Mouse (Mus musculus) hematopoietic stem cell, adult 5-6 weeks (primary cell): ENCODE measurements around the gene Cacna2d2. TPM values are rescaled to one million over a fixed set of nuclear protein-coding genes. Genes with fewer than 3 reads are reported as not detected.
A peak's percentile ranks its signal among the peaks of the same experiment; 100 is the strongest.
"Not testable (repeated sequence)": the region's sequence is repeated elsewhere in the genome, so short reads cannot be mapped to it uniquely, and the experiment has no call there.

Source experiments
- ATAC-seq, 2 experiments: fragments of 125-278 bp in 1 of 2; replicated peaks in 1 of 2; 2 replicates each; pipeline ENCODE4 v1.8.0; 2016 to 2017; ENCODE audit warnings: inconsistent platforms in 2 of 2, mild to moderate bottlenecking in 2 of 2, moderate number of reproducible peaks in 2 of 2, low read depth in 1 of 2, moderate TSS enrichment in 1 of 2; ENCODE audit not compliant: low FRiP score in 2 of 2, poor library complexity in 2 of 2, severe bottlenecking in 2 of 2, insufficient read depth in 1 of 2, low TSS enrichment in 1 of 2
- total RNA-seq: library from RNA; stranded (forward); fragments of 172-1452, 232-1000 nt; gene quantifications from 2 replicates; pipeline ENCODE4 v1.2.3, GENCODE M21; 2017

The Cacna2d2 gene
- total RNA-seq, 1 experiment from 2014 or later: 1.8 TPM

DNA sequence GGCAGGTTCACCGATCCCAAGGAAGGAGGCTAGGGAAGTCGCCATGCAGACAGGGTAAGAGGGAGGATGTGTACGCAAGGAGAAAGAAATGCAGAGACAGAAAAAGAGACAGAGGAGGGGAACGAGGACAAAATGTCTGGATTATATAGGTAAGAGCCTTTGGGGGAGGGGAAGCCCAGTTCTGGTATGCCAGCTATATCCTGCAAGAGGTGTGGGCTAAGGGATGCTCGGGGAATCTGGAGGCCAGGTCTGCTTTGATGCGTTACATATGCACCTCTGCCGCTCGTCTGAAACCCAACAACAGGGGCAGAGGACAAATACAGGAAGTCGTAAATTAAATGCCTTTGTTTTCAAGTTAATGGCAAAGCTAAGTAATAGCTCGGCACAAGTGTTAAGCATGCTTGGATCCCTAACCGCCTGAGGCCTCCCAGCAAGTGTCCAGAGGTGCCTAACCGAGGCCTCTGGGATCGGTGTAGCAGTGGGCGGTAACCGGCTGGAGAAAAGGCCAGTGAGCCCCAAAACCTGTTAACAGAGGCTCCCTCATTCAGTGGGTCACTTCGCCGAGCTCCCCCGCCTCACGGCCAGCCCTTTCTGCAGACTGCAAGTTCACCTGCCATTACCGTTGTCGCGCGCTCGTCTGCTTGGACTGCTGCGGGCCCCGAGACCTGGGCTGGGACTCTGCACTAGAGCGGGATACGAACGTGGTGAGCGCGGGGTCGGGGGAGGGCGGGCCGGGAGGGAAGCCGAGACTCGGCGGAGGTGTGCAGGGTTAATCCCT lies 154.3 kb downstream of the Cacna2d2 start:
- 0 out of 4 replicates have a peak, but pooled peaks of 1 of the 2 experiments have one; percentile 0 for ATAC-seq

DNA sequence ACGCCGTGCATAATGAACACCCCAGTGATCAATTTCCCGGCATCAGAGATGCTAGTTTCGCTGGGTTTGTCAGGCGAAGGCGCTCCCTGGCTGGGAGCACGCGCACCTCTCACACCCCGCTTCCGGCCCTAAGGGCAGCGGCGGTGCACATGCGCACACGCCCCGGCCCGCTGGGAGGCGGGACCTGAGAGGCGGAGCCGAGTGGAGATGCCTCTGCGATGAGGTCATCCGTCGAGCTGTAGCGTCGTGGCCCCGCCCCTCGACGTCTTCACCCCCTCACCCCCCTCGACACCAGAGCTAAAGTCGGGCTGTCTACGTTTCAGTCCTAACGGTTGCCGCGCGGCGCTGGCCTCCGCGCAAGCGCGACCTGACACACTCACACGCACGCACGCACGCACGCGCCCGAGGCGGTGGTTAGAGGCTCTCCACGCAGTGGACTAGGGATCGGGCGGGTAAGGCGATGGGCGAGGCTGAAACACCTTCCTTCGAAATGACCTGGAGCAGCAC lies 155.0 kb downstream of the Cacna2d2 start:
- peak; percentile 78 to 85 for ATAC-seq

DNA sequence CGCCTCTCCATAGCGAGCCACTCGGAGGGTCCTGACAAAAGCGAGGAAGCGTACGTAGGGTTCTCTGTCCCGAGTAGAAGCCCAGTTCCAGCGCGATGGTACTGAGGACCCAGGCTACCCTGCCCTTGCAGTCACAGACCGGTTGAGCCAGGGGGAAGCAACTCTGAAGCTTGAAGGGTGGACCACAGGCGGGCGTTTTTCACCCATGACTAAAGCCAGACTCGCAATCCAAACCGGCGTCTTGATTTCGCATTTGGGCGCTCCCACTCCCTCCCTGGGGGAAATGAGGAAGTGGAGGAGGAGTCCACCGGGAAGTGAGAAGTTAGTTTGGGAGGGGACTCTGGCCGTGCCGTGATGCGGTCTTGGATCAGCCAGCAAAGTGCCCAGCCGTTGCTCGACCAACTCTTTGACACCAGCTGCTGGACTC lies 155.6 kb downstream of the Cacna2d2 start:
- peak; percentile 1 to 11; a peak in 1 of 4 replicates for ATAC-seq

DNA sequence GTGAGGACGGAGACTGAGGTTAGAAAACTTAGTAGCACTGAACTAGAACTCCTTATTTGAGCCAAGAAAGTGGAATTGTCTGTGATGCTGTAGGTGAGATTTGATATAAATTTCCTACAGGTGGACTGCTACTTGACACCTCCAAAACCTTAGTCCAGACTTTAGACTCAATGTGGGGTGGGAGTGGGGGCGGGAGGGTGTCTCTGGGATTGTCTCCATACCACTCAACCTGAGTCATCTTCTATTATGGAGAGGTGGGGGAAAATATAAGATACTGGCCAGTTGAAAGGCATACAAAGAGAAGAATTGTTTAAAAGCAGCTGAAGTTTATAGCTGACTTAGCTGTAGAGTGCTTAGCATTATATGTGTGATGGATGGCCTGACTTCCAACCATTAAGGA lies 156.3 kb downstream of the Cacna2d2 start:
- ATAC-seq: no peak

DNA sequence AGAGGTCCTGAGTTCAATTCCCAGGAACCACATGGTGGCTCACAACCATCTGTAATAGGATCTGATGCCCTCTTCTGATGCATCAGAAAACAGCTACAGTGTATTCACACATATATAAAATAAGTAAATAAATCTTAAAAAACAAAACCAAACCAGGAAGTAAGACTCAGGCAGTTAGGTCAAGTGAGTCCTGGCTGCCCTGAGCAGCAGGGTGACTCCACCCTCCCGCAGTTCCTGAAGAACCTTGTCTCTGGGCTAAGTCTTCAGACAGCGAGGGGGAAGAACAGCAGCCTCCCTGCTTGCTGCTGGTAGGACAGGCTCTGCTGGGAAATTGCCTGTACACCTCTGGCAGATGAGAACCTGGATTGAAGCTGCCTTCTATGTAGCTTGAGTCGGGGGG lies 156.9 kb downstream of the Cacna2d2 start:
- no peak for ATAC-seq

DNA sequence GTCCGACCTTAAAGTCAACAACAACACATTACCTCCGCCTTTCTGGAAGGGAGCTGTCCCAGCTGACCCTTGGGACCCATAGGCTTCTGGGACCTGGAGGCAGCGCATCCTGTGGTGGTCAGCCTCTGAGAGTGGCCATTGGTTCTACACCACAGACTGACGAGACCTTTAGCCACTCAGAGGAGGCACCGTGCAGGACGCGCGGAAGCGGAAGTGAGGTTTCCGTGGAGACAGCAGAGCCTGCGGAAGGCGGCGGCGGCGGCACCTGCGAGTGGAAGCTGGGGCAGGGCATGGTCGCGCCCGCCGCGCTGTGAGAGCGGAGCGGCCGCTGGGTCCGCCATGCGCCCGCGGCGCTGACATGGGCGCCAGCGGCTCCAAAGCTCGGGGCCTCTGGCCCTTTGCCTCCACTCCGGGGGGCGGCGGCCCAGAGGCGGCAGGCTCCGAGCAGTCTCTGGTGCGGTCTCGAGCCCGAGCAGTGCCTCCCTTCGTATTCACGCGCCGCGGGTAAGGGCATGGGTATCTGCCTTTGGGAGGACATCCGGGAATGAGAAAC lies 163.7 kb downstream of the Cacna2d2 start, which contains the start of gene Tusc2:
Tusc2 (plus strand) TSS at position 227 of the 553 bp plus-strand sequence.
- ATAC-seq: peak; percentile 98

DNA sequence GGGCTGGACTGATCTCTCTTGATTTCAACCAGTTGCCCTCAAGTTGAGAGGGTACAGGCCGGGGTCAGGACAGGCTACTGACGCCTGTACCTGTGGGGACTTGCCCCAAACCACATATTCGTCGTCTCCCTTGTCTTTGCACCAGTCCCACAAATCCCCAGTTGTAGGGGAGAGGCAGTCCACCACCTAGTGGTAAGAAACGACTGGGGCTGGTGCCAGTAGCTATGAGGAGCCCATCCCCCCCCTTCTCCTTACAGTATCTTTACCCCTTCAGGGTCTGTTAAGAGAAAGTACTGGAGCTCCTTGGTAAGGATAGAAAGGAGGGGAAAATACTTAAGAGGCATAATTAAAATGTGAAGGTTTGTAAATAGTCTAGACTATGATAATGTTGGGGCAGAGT lies 166.1 kb downstream of the Cacna2d2 start:
- not testable (repeated sequence) for ATAC-seq

DNA sequence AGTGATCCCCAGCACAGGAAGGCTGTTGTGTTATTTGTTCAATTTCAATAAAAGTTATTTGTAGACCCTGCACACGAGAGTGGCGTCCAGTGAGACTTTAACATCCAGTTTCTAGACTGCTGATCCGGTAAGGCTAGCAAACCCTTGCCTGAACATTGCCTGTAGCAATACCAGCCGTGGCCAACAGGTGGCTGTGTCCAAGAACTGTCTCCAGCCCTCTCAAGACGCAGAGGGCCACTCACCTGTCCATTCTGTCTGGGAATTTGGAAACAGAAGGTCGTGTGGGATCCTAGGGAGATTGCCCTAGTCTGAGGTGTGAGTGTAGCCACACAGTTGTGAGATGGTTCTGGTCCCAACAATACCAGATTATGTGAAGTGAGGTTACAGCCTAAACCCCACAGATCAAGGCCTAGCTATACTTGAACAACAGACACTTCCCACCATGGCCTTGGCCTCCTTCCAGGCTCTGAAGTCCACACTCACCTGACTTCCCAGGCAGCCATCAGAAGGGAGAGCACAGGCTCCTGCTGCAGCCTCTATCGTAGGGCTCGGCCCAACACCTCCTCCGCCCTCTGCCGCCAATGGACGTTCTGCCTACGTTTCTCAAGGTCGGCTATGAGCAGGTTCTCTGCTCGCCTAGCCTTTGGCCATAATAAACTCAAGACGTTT lies 166.8 kb downstream of the Cacna2d2 start:
- no peak for ATAC-seq

DNA sequence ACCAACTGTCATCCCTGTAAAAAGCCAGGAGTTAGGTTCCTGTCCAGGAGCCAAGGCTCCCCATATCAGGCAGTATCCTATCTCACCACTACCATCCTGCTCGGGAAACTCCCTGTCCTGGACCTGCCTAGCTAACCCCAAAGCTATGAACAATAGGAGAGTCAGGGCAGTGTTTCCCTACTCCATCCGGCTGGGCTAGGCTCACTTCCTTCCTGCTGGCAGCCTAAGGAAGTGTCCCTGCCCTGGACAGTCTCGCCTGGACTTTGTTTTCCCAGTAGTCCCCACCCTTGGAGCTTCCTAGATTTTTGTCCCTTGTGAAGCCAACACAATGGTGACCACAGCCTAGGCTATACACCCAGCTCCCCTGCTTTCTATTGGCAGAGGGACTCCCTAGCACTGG lies 167.4 kb downstream of the Cacna2d2 start:
- ATAC-seq: no peak

DNA sequence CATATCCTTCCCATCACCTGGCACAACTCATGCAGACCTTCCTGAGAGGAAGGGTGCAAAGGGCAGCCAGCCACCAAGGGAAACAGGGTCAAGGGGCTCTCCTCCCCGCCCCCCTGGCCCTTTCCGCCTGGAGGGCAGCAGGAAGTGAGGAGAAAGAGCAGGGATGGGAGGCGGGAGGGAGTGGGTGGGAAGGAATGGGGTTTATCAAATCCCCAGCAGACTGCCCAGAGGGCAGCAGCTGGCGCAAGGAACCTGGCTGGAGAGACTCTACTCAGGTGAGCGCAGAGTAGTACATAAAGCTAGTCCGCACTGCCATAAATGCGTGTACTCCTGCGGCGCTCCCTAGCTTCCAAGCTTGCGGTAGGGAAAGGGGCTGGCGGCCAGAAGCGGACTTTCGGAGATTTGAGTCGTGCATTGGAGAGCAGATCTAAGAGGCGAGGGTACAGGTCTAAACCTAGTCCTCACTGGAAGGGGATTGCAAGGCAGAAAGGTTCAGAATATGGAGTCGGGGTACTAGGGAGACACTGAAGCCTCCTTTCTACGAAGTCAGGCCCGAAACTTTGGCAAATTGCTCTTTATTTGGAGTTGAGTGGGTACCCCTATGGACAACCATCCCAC lies 168.4 kb downstream of the Cacna2d2 start, which contains the start of gene Hyal2:
Hyal2 (plus strand) TSS at position 244 of the 618 bp plus-strand sequence.
- ATAC-seq: no peak

DNA sequence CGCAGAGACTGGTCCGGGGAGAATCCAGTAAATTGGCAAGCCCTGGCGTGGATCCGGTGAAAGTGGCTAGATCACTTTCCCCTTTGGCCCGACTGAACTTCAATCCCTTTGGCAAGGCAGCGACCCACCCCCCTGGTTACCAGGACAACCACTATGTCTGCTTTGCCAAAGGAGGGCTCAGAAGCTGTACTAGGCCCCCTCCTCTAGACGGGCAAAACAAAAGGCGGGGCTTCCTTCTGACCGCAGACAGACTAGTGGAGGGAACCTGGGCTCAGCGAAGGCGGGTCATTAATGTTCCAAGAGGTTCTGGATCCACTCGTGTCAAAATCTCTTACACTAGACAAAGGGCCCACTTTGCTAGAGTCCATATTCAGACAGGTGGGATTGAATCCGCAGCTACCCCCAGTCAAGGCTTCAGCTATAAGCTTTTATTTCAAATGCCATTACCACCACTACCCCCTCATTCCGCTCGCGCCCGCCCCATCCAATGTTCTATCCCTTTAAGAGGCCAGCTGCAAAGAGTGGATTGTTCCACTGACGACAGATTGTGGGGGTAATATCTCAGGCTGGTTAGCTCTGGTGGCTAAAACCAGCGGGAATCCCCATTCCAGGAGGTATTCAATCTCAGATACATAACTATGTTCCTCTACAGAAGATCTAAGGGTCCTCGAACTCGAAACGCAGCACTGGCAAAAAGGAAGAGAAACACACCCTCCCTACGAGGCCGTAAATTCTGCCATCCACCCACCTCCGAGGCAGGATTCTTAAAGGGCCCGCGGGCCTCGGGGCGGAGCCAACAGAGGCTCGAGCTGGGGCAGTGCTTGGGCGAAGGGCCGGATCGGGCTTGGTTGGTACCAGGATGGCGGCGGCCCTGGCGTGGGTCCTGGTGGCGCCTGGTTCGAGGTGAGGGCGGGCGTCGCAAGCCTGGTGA lies 169.2 kb downstream of the Cacna2d2 start:
- ATAC-seq: peak; percentile 76

DNA sequence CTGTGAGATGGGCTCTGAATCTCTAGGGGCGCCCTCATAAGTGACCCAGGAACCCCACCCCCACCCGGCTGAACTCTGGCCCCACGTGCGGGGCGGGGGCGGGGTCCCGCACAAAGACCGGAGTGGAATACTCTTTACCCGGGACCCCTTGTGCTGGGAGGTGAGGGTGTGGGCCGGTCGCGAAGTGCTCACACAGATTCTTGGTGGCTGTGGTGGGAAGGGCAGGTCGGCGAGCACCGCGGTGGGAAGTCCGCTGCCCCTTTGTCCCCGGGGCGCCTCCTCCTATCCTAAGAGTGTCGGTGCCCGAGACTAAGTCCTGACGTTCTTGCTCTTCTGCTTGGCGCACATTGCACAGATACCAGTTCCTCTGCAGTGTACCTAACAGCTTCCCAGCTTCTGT lies 169.9 kb downstream of the Cacna2d2 start:
- no peak; a peak in 1 of 4 replicates for ATAC-seq

DNA sequence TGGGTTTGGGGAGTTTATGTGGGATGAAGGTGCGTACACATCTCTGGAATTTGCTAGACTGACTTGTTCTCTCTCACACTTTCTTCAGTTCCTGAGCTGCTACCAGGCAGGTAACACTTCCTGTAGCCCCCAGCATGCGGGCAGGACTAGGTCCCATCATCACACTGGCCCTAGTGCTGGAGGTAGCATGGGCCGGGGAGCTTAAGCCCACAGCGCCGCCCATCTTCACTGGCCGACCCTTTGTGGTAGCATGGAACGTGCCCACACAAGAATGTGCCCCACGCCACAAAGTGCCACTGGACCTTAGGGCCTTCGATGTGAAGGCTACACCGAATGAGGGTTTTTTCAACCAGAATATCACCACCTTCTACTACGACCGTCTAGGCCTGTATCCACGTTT lies 170.6 kb downstream of the Cacna2d2 start:
- ATAC-seq: no peak

DNA sequence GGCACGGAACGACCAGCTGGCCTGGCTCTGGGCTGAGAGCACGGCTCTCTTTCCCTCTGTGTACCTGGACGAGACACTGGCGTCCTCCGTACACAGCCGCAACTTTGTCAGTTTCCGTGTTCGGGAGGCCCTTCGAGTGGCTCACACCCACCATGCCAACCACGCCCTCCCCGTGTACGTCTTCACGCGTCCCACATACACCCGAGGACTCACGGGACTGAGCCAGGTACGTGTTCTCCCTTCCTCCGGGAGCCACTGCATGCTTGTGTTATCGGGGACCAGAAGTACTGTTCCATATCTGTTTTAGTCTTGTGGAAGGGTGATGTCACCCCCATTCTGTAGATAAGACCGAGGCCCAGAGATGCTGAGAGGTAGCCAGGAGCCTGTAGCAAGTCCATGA lies 171.4 kb downstream of the Cacna2d2 start:
- no peak for ATAC-seq

DNA sequence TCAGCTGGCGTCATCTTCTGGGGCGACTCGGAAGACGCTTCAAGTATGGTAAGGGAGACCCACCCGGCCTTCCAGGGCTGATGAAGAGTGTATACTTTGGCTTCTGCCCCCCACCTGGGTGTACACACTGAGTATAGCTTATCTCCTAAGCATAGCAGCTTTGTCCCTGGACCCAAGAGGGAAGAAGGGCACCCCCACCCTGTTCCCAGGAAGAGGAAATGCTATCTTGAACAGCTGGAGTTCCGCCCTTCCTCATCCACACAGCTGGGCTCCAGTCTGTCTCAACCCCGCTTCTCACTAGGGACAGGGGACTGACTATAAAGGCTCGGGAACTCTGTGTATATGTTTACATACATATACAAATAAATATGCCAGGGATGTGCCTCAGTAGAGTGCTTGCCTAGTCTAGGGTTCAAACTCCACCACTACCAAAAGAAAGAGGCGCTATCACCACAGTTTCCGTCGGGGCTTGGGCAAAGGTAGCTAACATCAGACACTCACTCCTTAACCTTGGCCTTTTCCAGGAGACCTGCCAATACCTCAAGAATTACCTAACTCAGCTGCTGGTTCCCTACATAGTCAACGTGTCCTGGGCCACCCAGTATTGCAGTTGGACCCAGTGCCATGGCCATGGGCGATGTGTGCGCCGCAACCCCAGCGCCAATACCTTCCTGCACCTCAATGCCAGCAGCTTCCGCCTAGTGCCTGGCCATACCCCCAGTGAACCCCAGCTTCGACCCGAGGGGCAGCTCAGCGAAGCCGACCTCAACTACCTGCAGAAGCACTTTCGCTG lies 172.3 kb downstream of the Cacna2d2 start:
- no peak for ATAC-seq

DNA sequence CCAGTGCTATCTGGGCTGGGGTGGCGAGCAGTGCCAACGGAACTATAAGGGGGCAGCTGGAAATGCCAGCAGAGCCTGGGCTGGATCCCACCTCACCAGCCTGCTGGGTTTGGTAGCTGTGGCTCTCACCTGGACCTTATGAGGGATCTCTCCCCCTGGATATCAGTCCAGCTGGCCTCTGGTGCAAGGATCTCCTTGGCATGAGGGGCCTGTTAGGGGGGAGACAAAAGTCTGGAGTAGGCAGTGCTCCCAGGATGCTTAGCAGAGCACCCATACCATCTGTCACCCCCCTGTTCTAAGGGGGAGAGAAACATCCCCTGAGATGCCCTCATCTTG lies 172.9 kb downstream of the Cacna2d2 start:
- no peak for ATAC-seq
